Mouse (Mus musculus) erythroblast, embryonic 14.5 days (primary cell): ENCODE results near the gene Sim2.

Source experiments
- GATA1 ChIP-seq: IDR thresholded peaks from 2 replicates; pipeline ENCODE4 v1.6.1; 2012; ENCODE audit warnings: low read length, inconsistent platforms, mixed read lengths
- TAL1 ChIP-seq: IDR thresholded peaks from 3 replicates; pipeline ENCODE4 v1.6.1; 2012; ENCODE audit warnings: low read length, inconsistent platforms, mixed read lengths

DNA sequence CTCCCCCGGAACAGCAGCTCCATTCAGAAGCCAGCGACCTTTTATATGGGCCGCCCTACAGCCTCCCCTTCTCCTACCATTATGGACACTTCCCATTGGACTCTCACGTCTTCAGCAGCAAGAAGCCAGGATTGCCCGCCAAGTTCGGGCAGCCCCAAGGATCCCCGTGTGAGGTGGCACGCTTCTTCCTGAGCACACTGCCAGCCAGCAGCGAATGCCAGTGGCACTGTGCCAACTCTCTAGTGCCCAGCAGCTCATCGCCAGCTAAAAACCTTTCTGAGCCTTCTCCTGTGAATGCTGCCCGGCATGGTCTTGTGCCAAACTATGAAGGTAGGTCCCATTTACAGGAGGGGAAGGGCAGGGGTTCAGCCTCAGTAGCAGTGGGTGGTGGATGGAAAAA, 38.5 kb downstream of the Sim2 start:
- TF ChIP-seq GATA1 (no peak), TAL1 (no peak)
